Mouse (Mus musculus): ENCODE measurements around the gene Ascl1. TPM values are rescaled to one million over a fixed set of nuclear protein-coding genes. Genes with fewer than 3 reads are reported as not detected.

Ascl1 gene
- 5.7 and 6.2 TPM in 2 replicates for polyA plus RNA-seq (2016; fragmentation: Nextera tagmentation; extraction: Ambion mirVana)

DNA sequence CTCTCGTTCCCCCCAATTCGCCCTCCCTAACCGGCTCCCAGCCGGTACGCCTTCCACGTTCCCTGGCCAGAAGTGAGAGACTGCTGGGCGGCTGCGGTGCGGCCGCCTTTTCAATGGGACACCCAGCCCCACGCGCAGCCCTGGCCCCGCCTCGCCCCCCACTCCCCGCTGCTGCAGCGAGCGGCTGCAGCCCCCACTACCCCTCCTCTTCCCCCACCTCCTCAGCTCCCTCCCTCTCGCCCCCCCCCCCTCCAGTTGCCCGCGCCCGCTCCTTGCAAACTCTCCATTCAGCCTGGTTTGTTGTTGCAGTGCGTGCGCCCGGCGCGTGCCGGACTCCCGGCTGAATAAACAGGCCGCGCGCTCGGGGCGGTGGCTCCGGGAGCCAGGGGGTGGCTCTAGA, at the start of gene Ascl1:
TSS of gene Ascl1 (minus strand) at position 85 of the 400 bp plus-strand sequence.
- WGBS, result under 1% methylated on average over 32 of the region's 34 CpGs
- H3K27ac ChIP-seq, result 0 out of 2 replicates have a peak within 1 kb of the TSS, but pooled peaks have one; percentile 30
- peak; percentile 10; the same call in 1 of the 2 replicates for ATAC-seq (ENCODE audit: insufficient number of reproducible peaks, insufficient read depth, low FRiP score, low TSS enrichment)
- H3K4me1 ChIP-seq, result peaks cover 15% of the 10 kb centered on the region
- no peaks in the 10 kb centered on the region for H3K36me3 ChIP-seq
- H3K4me2 ChIP-seq (replicated peaks), result peak within 1 kb of the TSS; percentile 99
- H3K9ac ChIP-seq, result peak within 1 kb of the TSS; percentile 62
- H3K4me3 ChIP-seq, result peak within 1 kb of the TSS; percentile 67
- H3K9me3 ChIP-seq, result 0 out of 2 replicates have a peak, but pooled peaks cover 4% of the 10 kb centered on the region
- H3K27me3 ChIP-seq, result peaks cover 84% of the 10 kb centered on the region

DNA sequence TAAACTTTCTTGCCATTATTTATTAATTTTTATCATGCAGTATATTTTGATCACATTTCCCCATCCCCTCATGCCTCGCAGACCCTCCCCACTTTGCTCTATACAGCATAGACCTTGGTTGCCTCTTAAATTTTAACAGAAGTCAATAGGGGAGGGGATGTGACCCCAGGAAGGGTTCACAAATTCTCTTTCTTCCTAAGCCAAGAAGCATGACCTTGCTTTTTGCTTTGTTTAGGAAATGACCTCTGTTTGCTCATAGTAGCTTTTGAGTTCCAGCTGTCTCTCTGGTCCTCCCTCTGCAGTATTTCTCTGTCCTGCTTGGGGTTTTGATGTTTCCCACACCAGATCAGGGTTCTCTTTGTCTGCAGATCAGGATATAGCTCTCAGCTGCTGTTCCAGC, 40.7 kb upstream of the Ascl1 start:
- Histone ChIP-seq H3K36me3 (no peaks in the 10 kb centered on the region), H3K4me2 (replicated peaks) (no peak overlapping the region), H3K9me3 (no peaks in the 10 kb centered on the region), H3K27ac (no peak overlapping the region), H3K4me1 (no peaks in the 10 kb centered on the region), H3K9ac (no peak overlapping the region), H3K27me3 (no peaks in the 10 kb centered on the region), H3K4me3 (no peak overlapping the region)
- WGBS, result 81% methylated on average over 1 of the region's 1 CpGs
- ATAC-seq (ENCODE audit: insufficient number of reproducible peaks, insufficient read depth, low FRiP score, low TSS enrichment), result no peak

DNA sequence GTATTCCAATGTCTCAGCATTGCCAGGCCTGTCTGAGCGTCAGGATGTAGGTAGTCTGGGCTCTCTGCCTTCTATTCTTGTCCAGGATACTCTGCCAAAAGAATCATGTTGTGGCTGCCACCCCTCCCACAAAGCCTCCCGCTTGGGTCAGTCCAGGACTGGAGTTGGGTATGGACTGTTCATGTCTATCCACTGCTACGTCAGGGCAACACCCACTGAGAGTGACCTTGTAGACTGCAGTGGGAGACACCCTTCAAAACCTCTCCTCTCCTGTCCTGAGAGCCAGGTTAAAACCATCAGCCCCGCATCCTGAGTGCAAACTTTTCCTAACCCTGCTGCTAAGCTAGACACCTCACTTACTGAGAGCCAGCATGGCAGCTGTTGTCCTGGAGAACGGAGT, 28.2 kb upstream of the Ascl1 start, which contains the start of gene Pah:
TSS of gene Pah (plus strand) at position 150 of the 400 bp plus-strand sequence.
- Histone ChIP-seq H3K27ac (no peak within 1 kb of the TSS), H3K9me3 (no peaks in the 10 kb centered on the region), H3K4me3 (no peak within 1 kb of the TSS), H3K4me2 (replicated peaks) (no peak within 1 kb of the TSS), H3K36me3 (no peaks in the 10 kb centered on the region), H3K27me3 (no peaks in the 10 kb centered on the region), H3K9ac (no peak within 1 kb of the TSS), H3K4me1 (no peaks in the 10 kb centered on the region)
- ATAC-seq (ENCODE audit: insufficient number of reproducible peaks, insufficient read depth, low FRiP score, low TSS enrichment), result no peak
- 81% methylated on average over 5 of the region's 5 CpGs for WGBS

DNA sequence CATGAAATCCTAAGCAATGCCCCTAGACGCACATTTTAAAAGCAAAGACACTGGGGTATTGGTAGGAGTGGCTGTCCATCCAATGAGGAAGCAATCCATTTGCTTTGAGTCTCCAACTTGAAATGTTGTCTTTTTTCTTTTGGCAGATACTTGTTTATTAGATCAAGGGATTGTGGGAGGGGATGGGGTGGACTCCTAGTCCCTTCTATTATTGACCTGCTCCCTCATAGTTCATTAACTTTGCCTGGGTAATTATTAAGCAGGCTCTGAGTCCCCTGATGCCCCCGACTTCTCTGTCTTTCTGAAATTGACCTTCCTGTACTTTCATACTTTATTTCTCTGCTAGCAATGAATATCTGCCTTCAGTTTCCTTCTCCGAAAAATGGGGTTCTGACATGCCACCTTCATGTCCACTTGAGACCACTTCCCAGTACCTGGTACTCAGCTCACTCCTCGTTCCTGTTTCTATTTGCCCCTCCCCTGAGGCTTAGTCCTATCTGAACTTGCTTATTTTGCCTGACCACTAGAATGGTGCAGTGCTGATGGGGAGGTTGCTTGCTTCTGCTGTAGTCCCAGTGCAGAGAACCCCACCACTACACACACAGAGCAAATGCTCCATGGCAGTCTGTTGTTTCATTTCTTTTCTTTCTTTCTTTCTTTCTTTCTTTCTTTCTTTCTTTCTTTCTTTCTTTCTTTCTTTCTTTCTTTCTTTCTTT, 27.1 kb upstream of the Ascl1 start:
- Histone ChIP-seq H3K36me3 (no peaks in the 10 kb centered on the region), H3K4me2 (replicated peaks) (no peak overlapping the region), H3K9ac (no peak overlapping the region), H3K9me3 (no peaks in the 10 kb centered on the region), H3K4me3 (no peak overlapping the region), H3K27ac (no peak overlapping the region), H3K4me1 (no peaks in the 10 kb centered on the region), H3K27me3 (no peaks in the 10 kb centered on the region)
- no peak for ATAC-seq (ENCODE audit: insufficient number of reproducible peaks, insufficient read depth, low FRiP score, low TSS enrichment)
- WGBS, result 79% methylated on average over 4 of the region's 4 CpGs

DNA sequence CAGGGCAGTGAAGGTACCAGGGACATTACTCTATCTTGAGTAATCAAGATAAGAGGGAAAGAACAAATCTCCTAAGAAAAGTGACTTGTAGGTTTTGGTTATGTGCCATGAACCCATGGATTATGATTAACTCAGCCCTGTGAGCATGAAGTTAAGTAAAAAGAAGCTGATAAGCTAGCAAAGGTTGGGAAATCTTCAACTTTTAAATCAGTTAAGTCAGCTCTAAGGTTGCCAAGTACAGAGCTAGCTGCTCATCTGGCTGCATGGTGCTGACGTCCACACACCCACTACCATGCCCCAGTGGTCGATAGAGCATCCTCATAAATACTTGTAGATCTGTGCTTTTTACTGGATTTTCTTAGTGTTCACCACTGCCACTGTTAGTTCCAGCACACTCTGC, 25.1 kb upstream of the Ascl1 start:
- 77% methylated on average over 2 of the region's 2 CpGs for WGBS
- Histone ChIP-seq H3K4me1 (no peaks in the 10 kb centered on the region), H3K4me3 (no peak overlapping the region), H3K36me3 (no peaks in the 10 kb centered on the region), H3K27ac (no peak overlapping the region), H3K9ac (no peak overlapping the region), H3K9me3 (no peaks in the 10 kb centered on the region), H3K4me2 (replicated peaks) (no peak overlapping the region), H3K27me3 (no peaks in the 10 kb centered on the region)
- no peak for ATAC-seq (ENCODE audit: insufficient number of reproducible peaks, insufficient read depth, low FRiP score, low TSS enrichment)

DNA sequence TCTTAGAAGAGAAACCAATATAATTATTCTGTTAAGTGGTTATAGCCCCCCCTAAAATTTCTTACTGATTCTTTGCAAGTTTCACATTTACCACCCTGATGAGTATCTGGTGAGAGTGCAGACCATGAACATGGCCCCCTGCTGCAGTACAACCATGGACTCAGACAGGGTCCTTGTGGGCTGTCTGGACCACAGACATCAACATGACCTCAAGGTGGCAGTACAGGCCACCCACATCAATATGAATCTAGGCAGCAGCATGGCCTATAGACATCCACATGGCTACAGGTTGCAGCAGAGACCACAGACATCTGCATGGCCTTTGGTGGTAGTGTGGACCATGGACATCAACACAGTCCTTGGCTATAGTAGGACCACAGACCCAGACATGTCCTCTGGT, 19.6 kb upstream of the Ascl1 start:
- Histone ChIP-seq H3K4me2 (replicated peaks) (no peak overlapping the region), H3K9me3 (no peaks in the 10 kb centered on the region), H3K4me1 (no peaks in the 10 kb centered on the region), H3K9ac (no peak overlapping the region), H3K27me3 (no peaks in the 10 kb centered on the region), H3K36me3 (no peaks in the 10 kb centered on the region), H3K27ac (no peak overlapping the region), H3K4me3 (no peak overlapping the region)
- ATAC-seq (ENCODE audit: insufficient number of reproducible peaks, insufficient read depth, low FRiP score, low TSS enrichment), result no peak

DNA sequence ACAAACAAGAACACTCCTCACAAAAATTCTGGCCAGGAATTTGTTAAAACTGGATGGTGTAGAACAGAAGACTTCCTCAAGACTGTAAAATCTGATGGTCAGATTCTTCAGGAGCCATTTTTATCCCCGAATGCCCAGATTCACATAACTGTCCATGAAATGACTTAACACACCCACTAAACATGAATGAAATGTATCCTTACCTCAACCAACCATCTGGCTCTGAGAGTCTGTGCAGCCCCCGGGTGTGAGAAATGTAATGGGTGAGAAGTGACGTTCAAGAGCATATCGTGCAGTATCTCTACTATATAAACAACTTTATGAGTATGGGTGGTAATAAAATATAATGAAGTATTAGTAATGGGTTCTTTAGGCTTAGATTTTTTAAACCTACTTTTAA, 15.1 kb upstream of the Ascl1 start:
- no peak overlapping the region for H3K4me3 ChIP-seq
- no peak overlapping the region for H3K27ac ChIP-seq
- 88% methylated on average over 4 of the region's 4 CpGs for WGBS
- no peaks in the 10 kb centered on the region for H3K9me3 ChIP-seq
- H3K4me1 ChIP-seq, result no peaks in the 10 kb centered on the region
- H3K36me3 ChIP-seq, result no peaks in the 10 kb centered on the region
- H3K4me2 ChIP-seq (replicated peaks), result no peak overlapping the region
- no peak overlapping the region for H3K9ac ChIP-seq
- H3K27me3 ChIP-seq, result peaks cover under 1% of the 10 kb centered on the region; the same call in 1 of the 2 replicates
- no peak for ATAC-seq (ENCODE audit: insufficient number of reproducible peaks, insufficient read depth, low FRiP score, low TSS enrichment)

DNA sequence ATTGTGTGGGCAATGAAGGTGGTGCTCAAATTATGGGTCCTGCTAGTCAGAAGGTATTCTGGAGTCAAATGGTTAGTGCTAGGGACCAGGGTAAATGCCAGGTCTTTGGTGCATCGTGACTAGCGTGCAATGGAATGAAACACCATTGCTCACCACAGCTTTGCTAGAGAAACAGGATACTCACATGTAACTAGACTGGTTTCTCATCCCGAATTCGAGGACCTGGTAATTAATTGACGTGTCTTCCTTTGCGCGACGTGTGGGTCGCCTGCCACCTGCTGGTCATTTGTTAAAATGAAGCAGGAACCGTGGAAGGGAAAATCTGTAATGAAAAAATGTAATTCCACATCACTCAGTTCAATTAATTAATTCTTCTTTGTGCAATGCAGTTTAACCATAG, 10.5 kb upstream of the Ascl1 start:
- no peaks in the 10 kb centered on the region for H3K9me3 ChIP-seq
- peaks cover 41% of the 10 kb centered on the region for H3K27me3 ChIP-seq
- 1% methylated on average over 10 of the region's 10 CpGs for WGBS
- ATAC-seq (ENCODE audit: insufficient number of reproducible peaks, insufficient read depth, low FRiP score, low TSS enrichment), result no peak
- no peak overlapping the region for H3K4me3 ChIP-seq
- no peak overlapping the region for H3K27ac ChIP-seq
- no peaks in the 10 kb centered on the region for H3K4me1 ChIP-seq
- no peak overlapping the region for H3K9ac ChIP-seq
- no peaks in the 10 kb centered on the region for H3K36me3 ChIP-seq
- H3K4me2 ChIP-seq (replicated peaks), result no peak overlapping the region

DNA sequence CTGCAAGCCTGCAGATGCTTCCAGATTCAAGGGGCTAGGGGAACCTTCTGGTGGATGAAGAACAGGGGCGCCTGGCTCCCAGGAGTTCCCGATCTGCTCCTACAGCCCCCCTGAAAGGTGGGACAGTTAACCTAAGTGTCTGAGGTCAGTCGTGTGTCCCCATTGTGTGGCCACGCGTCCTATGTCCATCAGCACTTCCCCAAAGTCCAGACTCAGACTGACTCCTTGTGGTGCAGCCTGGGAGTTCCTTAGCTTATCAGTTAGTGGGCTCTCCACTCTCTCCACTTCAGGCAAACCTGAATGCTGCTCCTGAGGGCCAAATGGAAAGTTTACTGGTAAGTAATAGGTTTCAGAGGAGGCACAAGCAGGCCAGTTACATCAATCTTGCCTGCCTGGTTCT, 8.8 kb upstream of the Ascl1 start:
- H3K4me2 ChIP-seq (replicated peaks), result no peak overlapping the region
- H3K36me3 ChIP-seq, result no peaks in the 10 kb centered on the region
- WGBS, result 22% methylated on average over 5 of the region's 5 CpGs
- no peaks in the 10 kb centered on the region for H3K4me1 ChIP-seq
- ATAC-seq (ENCODE audit: insufficient number of reproducible peaks, insufficient read depth, low FRiP score, low TSS enrichment), result no peak
- H3K9me3 ChIP-seq, result 0 out of 2 replicates have a peak, but pooled peaks cover 4% of the 10 kb centered on the region
- no peak overlapping the region for H3K9ac ChIP-seq
- H3K4me3 ChIP-seq, result no peak overlapping the region
- no peak overlapping the region for H3K27ac ChIP-seq
- H3K27me3 ChIP-seq, result peaks cover 52% of the 10 kb centered on the region

DNA sequence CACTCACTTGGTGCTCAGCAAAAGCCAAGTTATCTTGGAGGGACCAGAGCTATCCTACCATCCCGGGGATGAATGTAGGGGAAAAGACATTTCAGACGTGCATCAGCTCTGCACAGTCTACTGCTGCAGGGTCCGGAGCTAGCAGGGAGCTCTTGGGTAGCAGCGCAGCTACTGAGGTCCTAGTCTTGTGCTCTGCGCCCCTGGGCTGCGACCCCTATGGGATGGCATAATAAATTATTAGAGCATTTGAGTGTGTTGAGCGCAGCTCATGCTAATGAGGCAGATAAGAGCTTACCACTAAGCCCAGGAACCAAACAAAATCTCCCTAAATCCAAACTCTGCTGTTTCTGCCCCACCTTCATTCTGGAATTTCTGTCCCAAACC, 8.2 kb upstream of the Ascl1 start:
- 11% methylated on average over 7 of the region's 7 CpGs for WGBS
- Histone ChIP-seq H3K4me2 (replicated peaks) (0 out of 2 replicates have a peak overlapping the region, but pooled peaks have one; percentile 9), H3K9ac (no peak overlapping the region), H3K27ac (no peak overlapping the region), H3K36me3 (no peaks in the 10 kb centered on the region), H3K27me3 (peaks cover 58% of the 10 kb centered on the region), H3K4me1 (no peaks in the 10 kb centered on the region), H3K4me3 (no peak overlapping the region), H3K9me3 (0 out of 2 replicates have a peak, but pooled peaks cover 4% of the 10 kb centered on the region)
- no peak for ATAC-seq (ENCODE audit: insufficient number of reproducible peaks, insufficient read depth, low FRiP score, low TSS enrichment)

DNA sequence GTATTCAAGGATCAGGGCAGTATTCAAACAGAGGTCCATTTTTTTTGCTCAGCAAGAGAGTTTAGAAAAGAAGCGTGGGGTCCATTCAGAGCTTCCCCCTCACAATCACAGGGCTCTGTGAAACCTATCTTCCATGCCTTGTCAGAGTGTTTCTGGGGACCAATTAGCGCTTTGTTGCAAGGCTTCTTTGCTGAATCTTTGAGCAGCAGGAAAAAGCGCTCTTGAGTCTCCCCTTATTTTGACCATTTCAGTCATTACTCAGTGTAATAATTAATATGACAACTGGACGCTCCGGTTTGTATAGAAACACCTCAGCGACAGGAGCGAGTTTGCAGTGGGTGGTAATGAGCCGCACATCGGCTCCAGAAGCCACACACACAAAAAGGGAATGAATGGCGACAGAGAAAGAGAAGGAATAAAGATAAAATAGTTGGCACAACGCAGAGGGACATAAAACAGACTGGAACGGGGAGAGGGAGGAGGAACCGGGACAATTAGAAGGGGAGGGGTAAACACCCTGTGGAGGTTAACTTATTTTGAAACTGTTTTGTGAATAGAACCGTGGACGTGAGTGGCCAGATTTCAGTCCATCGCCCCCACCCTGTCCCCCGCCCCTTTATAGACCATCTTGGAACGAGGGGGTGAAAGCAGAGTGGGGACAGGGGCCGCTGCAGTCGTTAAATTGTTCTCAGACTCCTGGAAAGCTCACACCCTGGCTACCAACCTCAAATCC, 7.6 kb upstream of the Ascl1 start:
- H3K27me3 ChIP-seq, result peaks cover 60% of the 10 kb centered on the region
- WGBS, result 15% methylated on average over 20 of the region's 20 CpGs
- H3K4me2 ChIP-seq (replicated peaks), result 0 out of 2 replicates have a peak overlapping the region, but pooled peaks have one; percentile 9
- H3K36me3 ChIP-seq, result no peaks in the 10 kb centered on the region
- H3K4me1 ChIP-seq, result no peaks in the 10 kb centered on the region
- no peak overlapping the region for H3K4me3 ChIP-seq
- 0 out of 2 replicates have a peak, but pooled peaks cover 4% of the 10 kb centered on the region for H3K9me3 ChIP-seq
- H3K9ac ChIP-seq, result no peak overlapping the region
- H3K27ac ChIP-seq, result no peak overlapping the region
- no peak for ATAC-seq (ENCODE audit: insufficient number of reproducible peaks, insufficient read depth, low FRiP score, low TSS enrichment)

DNA sequence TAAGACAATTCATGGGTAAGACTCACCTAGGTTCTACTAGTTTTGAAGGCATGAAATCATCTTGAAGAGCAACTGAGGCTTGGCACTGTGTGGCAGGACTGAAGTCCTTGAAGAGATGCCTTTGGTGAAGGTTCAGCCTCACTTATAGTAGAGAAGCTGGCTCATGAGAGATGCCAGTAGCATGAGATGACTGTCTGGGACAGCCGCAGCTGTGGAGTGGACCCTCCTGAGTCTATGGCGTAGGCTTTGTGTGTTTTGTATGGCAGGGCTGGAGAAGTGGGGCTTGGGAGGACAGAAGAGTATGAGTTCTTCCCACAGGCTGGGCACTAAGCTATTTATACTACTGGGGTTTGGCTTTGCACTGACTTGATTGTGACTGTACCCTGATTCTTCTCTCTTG, 3.6 kb upstream of the Ascl1 start:
- WGBS, result 94% methylated on average over 2 of the region's 2 CpGs
- no peak for ATAC-seq (ENCODE audit: insufficient number of reproducible peaks, insufficient read depth, low FRiP score, low TSS enrichment)
- no peak overlapping the region for H3K9ac ChIP-seq
- H3K27ac ChIP-seq, result no peak overlapping the region
- H3K27me3 ChIP-seq, result peaks cover 82% of the 10 kb centered on the region
- H3K4me3 ChIP-seq, result no peak overlapping the region
- H3K4me1 ChIP-seq, result peaks cover 15% of the 10 kb centered on the region
- no peaks in the 10 kb centered on the region for H3K36me3 ChIP-seq
- H3K9me3 ChIP-seq, result 0 out of 2 replicates have a peak, but pooled peaks cover 4% of the 10 kb centered on the region
- H3K4me2 ChIP-seq (replicated peaks), result no peak overlapping the region

Measured in embryonic facial prominence, embryonic 12.5 days (tissue).